Mouse (Mus musculus) spleen, postnatal 4 days (tissue): ENCODE data around the gene Timm23.
"Not testable (repeated sequence)": the region's sequence is repeated elsewhere in the genome, so short reads cannot be mapped to it uniquely, and the experiment has no call there.

ENCODE experiments used
- DNase-seq, 2 experiments: peaks; one replicate each; pipeline ENCODE4 v3.0.0; 2022; ENCODE audit warnings: low spot score in 2 of 2

Timm23 gene

GRCm38 (mm10) chr14:32201791-32202451, at the start of gene Timm23, which contains the start of gene Parg:
Gene Timm23 (minus strand): TSS chr14:32201898.
Gene Parg (plus strand): TSS chr14:32201949.
- peak; percentile 84 to 92 for DNase-seq

- DNase-seq: no peak
Measured at GRCm38 (mm10) chr14:32249616-32250015, 47.9 kb upstream of the Timm23 start.

- no peak for DNase-seq
Measured at GRCm38 (mm10) chr14:32246019-32246418, 44.3 kb upstream of the Timm23 start.

- no peak for DNase-seq
Measured at GRCm38 (mm10) chr14:32242401-32242800, 40.7 kb upstream of the Timm23 start.

- DNase-seq: peak; percentile 36 to 81
Measured at GRCm38 (mm10) chr14:32228996-32229395, 27.3 kb upstream of the Timm23 start.

- no peak for DNase-seq
Measured at GRCm38 (mm10) chr14:32226601-32227000, 24.9 kb upstream of the Timm23 start.

- DNase-seq: no peak
Measured at GRCm38 (mm10) chr14:32201354-32201753, 344 bp downstream of the Timm23 start.

GRCm38 (mm10) chr14:32193557-32193956, 8.1 kb downstream of the Timm23 start:
- DNase-seq: not testable (repeated sequence)

- peak; percentile 55 to 77 for DNase-seq
Measured at GRCm38 (mm10) chr14:32192437-32192836, 9.3 kb downstream of the Timm23 start.

GRCm38 (mm10) chr14:32191926-32192325, 9.8 kb downstream of the Timm23 start:
- DNase-seq: no peak

- no peak for DNase-seq
Measured at GRCm38 (mm10) chr14:32190627-32191391, 10.9 kb downstream of the Timm23 start.

- no peak for DNase-seq
Measured at GRCm38 (mm10) chr14:32183846-32184245, 17.9 kb downstream of the Timm23 start.

- DNase-seq: no peak
Measured at GRCm38 (mm10) chr14:32180861-32181260, 20.8 kb downstream of the Timm23 start.

- DNase-seq: no peak
Measured at GRCm38 (mm10) chr14:32179393-32180195, 22.1 kb downstream of the Timm23 start.

- not testable (repeated sequence) for DNase-seq
Measured at GRCm38 (mm10) chr14:32176590-32176989, 25.1 kb downstream of the Timm23 start.

- DNase-seq: peak in 1 of 2 experiments; percentile 41
Measured at GRCm38 (mm10) chr14:32175310-32175709, 26.4 kb downstream of the Timm23 start.

- peak in 1 of 2 experiments; percentile 50 for DNase-seq
Measured at GRCm38 (mm10) chr14:32170137-32170536, 31.6 kb downstream of the Timm23 start.

GRCm38 (mm10) chr14:32168653-32169231, 33.0 kb downstream of the Timm23 start:
- peak; percentile 73 to 77 for DNase-seq

GRCm38 (mm10) chr14:32167326-32167725, 34.4 kb downstream of the Timm23 start:
- no peak for DNase-seq

GRCm38 (mm10) chr14:32166840-32167239, 34.9 kb downstream of the Timm23 start:
- no peak for DNase-seq

GRCm38 (mm10) chr14:32166062-32166441, 35.6 kb downstream of the Timm23 start:
- no peak for DNase-seq
